Mouse (Mus musculus): ENCODE data around the gene Sptbn4. TPM values are rescaled to one million over a fixed set of nuclear protein-coding genes. Genes with fewer than 3 reads are reported as not detected.

Sptbn4 gene
- total and polyA plus RNA-seq, 2 experiments from 2014 or later: 4.0 to 27.1 TPM

- DNase-seq (ENCODE audit: low spot score) (no peak), ATAC-seq (ENCODE audit: low FRiP score) (no peak)
- no peak overlapping the region for H3K27ac ChIP-seq (ENCODE audit: low read depth, low read length)
- no peak overlapping the region for H3K9ac ChIP-seq (replicated peaks; ENCODE audit: low read length, poor library complexity, severe bottlenecking)
- no peak overlapping the region for H3K4me2 ChIP-seq (ENCODE audit: low read depth, low read length, poor library complexity, severe bottlenecking)
- no peaks in the 10 kb centered on the region; the same call in 1 of the 2 replicates for H3K4me1 ChIP-seq (ENCODE audit: insufficient read depth, low read length)
- H3K9me3 ChIP-seq (ENCODE audit: low read length): no peaks in the 10 kb centered on the region
- H3K27me3 ChIP-seq (ENCODE audit: insufficient read depth, low read length): peaks cover 22% of the 10 kb centered on the region
- 88% methylated on average over 9 of the region's 9 CpGs for WGBS
- peaks cover 5% of the 10 kb centered on the region; the same call in 1 of the 2 replicates for H3K36me3 ChIP-seq (ENCODE audit: insufficient read depth, low read length)
- no peak overlapping the region for H3K4me3 ChIP-seq (ENCODE audit: low read depth, low read length)
- TF ChIP-seq CTCF (IDR thresholded peaks at IDR 0.05): no peak
Observed at GRCm38 (mm10) chr7:27359706-27360358, 87.7 kb downstream of the Sptbn4 start.

GRCm38 (mm10) chr7:27359162-27359561 is 88.3 kb downstream of the Sptbn4 start:
- no peak overlapping the region for H3K27ac ChIP-seq (ENCODE audit: low read depth, low read length)

GRCm38 (mm10) chr7:27357595-27357978 is 89.9 kb downstream of the Sptbn4 start:
- 25% methylated on average over 3 of the region's 3 CpGs for WGBS
- Histone ChIP-seq H3K9ac (replicated peaks; ENCODE audit: low read length, poor library complexity, severe bottlenecking) (no peak overlapping the region), H3K4me3 (ENCODE audit: low read depth, low read length) (no peak overlapping the region), H3K27ac (ENCODE audit: low read depth, low read length) (no peak overlapping the region), H3K4me1 (ENCODE audit: insufficient read depth, low read length) (peaks cover 4% of the 10 kb centered on the region; the same call in 1 of the 2 replicates), H3K9me3 (ENCODE audit: low read length) (no peaks in the 10 kb centered on the region), H3K27me3 (ENCODE audit: insufficient read depth, low read length) (peaks cover 8% of the 10 kb centered on the region; the same call in 1 of the 2 replicates), H3K36me3 (ENCODE audit: insufficient read depth, low read length) (peaks cover 3% of the 10 kb centered on the region; the same call in 1 of the 2 replicates), H3K4me2 (ENCODE audit: low read depth, low read length, poor library complexity, severe bottlenecking) (no peak overlapping the region)
- DNase-seq (ENCODE audit: low spot score) (no peak), ATAC-seq (ENCODE audit: low FRiP score) (no peak)
- no peak for TF ChIP-seq CTCF (IDR thresholded peaks at IDR 0.05)

More at GRCm38 (mm10) chr7:27359162-27359561, 88.3 kb downstream of the Sptbn4 start:
- no peak for DNase-seq (ENCODE audit: low spot score)
- WGBS: 74% methylated on average over 2 of the region's 2 CpGs
- Histone ChIP-seq H3K27me3 (ENCODE audit: insufficient read depth, low read length) (peaks cover 16% of the 10 kb centered on the region), H3K4me2 (ENCODE audit: low read depth, low read length, poor library complexity, severe bottlenecking) (no peak overlapping the region), H3K4me3 (ENCODE audit: low read depth, low read length) (no peak overlapping the region), H3K9ac (replicated peaks; ENCODE audit: low read length, poor library complexity, severe bottlenecking) (no peak overlapping the region), H3K4me1 (ENCODE audit: insufficient read depth, low read length) (peaks cover 4% of the 10 kb centered on the region; the same call in 1 of the 2 replicates), H3K36me3 (ENCODE audit: insufficient read depth, low read length) (peaks cover 3% of the 10 kb centered on the region; the same call in 1 of the 2 replicates), H3K9me3 (ENCODE audit: low read length) (no peaks in the 10 kb centered on the region)
- 0 out of 2 replicates have a peak, but pooled peaks have one; percentile 19 for TF ChIP-seq CTCF (IDR thresholded peaks at IDR 0.05)
- no peak for ATAC-seq (ENCODE audit: low FRiP score)

- Histone ChIP-seq H3K4me2 (ENCODE audit: low read depth, low read length, poor library complexity, severe bottlenecking) (peak within 1 kb of the TSS; percentile 74), H3K9me3 (ENCODE audit: low read length) (no peaks in the 10 kb centered on the region), H3K36me3 (ENCODE audit: insufficient read depth, low read length) (peaks cover 3% of the 10 kb centered on the region), H3K27me3 (ENCODE audit: insufficient read depth, low read length) (peaks cover 8% of the 10 kb centered on the region; the same call in 1 of the 2 replicates), H3K27ac (ENCODE audit: low read depth, low read length) (no peak within 1 kb of the TSS), H3K4me3 (ENCODE audit: low read depth, low read length) (peak within 1 kb of the TSS; percentile 58), H3K4me1 (ENCODE audit: insufficient read depth, low read length) (peaks cover 4% of the 10 kb centered on the region; the same call in 1 of the 2 replicates), H3K9ac (replicated peaks; ENCODE audit: low read length, poor library complexity, severe bottlenecking) (no peak within 1 kb of the TSS)
- no peak for TF ChIP-seq CTCF (IDR thresholded peaks at IDR 0.05)
- WGBS: 12% methylated on average over 27 of the region's 27 CpGs
- no peak for DNase-seq (ENCODE audit: low spot score)
- no peak for ATAC-seq (ENCODE audit: low FRiP score)
Observed at GRCm38 (mm10) chr7:27356861-27357594, 90.5 kb downstream of the Sptbn4 start, which contains the start of gene Gm20479. TSS of gene Gm20479 (minus strand) at chr7:27357419.

GRCm38 (mm10) chr7:27356248-27356647 is 91.2 kb downstream of the Sptbn4 start:
- 2% methylated on average over 16 of the region's 16 CpGs for WGBS
- no peaks in the 10 kb centered on the region for H3K9me3 ChIP-seq (ENCODE audit: low read length)
- peak overlapping the region; percentile 58 for H3K4me3 ChIP-seq (ENCODE audit: low read depth, low read length)
- DNase-seq (ENCODE audit: low spot score) (no peak), ATAC-seq (ENCODE audit: low FRiP score) (peak; percentile 18)
- no peak for TF ChIP-seq CTCF (IDR thresholded peaks at IDR 0.05)
- H3K27ac ChIP-seq (ENCODE audit: low read depth, low read length): no peak overlapping the region
- H3K4me2 ChIP-seq (ENCODE audit: low read depth, low read length, poor library complexity, severe bottlenecking): peak overlapping the region; percentile 74
- peaks cover 8% of the 10 kb centered on the region; the same call in 1 of the 2 replicates for H3K27me3 ChIP-seq (ENCODE audit: insufficient read depth, low read length)
- peaks cover 3% of the 10 kb centered on the region for H3K36me3 ChIP-seq (ENCODE audit: insufficient read depth, low read length)
- peaks cover 4% of the 10 kb centered on the region; the same call in 1 of the 2 replicates for H3K4me1 ChIP-seq (ENCODE audit: insufficient read depth, low read length)
- no peak overlapping the region for H3K9ac ChIP-seq (replicated peaks; ENCODE audit: low read length, poor library complexity, severe bottlenecking)

Measured in midbrain, postnatal 0 days (tissue).